Mouse (Mus musculus) heart, postnatal 0 days (tissue): ENCODE measurements around the gene Myo15b.

Experiments used
- CTCF ChIP-seq: IDR thresholded peaks from 2 replicates; pipeline ENCODE4 v1.5.1; 2016; ENCODE audit warnings: antibody characterized with exemption, control low read depth, low read depth
- EP300 ChIP-seq: IDR thresholded peaks from 2 replicates; pipeline ENCODE4 v1.6.1; 2016; ENCODE audit warnings: antibody characterized with exemption, low read depth

- TF ChIP-seq CTCF = no peak
- no peak for TF ChIP-seq EP300
These were observed 75.5 kb downstream of the Myo15b start for GRCm38 (mm10) chr11:115933747-115934110.
